ENCODE assay signal across 9 mouse cellular contexts in the genomic region with DNA sequence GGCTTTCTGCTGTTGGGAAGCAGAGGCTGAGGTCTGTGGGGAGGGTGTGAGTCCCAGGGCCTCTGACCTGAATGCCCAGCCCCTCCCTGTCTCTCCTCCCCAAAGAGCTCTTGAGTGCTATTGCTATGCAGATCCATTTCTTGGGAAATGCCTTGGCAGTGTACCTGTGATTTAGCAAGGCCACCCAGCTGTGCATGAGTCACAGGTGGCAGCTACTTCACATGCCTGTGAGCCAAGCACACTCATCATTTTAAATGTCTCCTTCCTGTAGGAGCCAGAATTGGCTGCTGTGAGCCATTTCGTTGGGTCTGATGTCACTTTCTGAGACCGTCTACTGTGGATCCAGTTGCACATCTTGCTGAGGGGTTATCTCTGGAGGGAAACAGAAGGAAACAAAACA.
DNase-seq lines count a peak whose midpoint lies in the region; ATAC-seq lines count a peak whose summit lies in the region.
"Had no signal": no experiment of that assay in that cellular context is flagged by ENCODE, and none has a peak within 500 bp of the region (broad histone marks: within the 10 kb centered on the region; RNA-seq: fewer than 3 reads in every experiment).

No protein-coding gene starts in this region.

- 0 out of 2 replicates have a peak, but pooled peaks cover 4% of the 10 kb centered on the region for H3K4me1 ChIP-seq in stomach, embryonic 15.5 days
- H3K4me1 ChIP-seq: neural tube, embryonic 12.5 days had no signal

- intact Hi-C loops in heart, postnatal 14 days (cut with DNase I) = loop anchor here (10.0 kb wide), 1 partner anchor 159 kb away; no protein-coding TSS in a partner anchor

- H3K36me3 ChIP-seq in stomach, embryonic 15.5 days = no peaks in the 10 kb centered on the region
- H3K36me3 ChIP-seq: neural tube, embryonic 12.5 days had no signal

- no peaks in the 10 kb centered on the region for H3K27me3 ChIP-seq in stomach, embryonic 15.5 days (replicated peaks)
- H3K27me3 ChIP-seq: neural tube, embryonic 12.5 days had no signal

- no peak overlapping the region for H3K27ac ChIP-seq in stomach, embryonic 15.5 days
- H3K27ac ChIP-seq: neural tube, embryonic 12.5 days had no signal

- no peak overlapping the region for H3K9ac ChIP-seq in stomach, embryonic 15.5 days
- H3K9ac ChIP-seq: neural tube, embryonic 12.5 days had no signal

- 31% methylated on average over 2 of the region's 2 CpGs for WGBS in stomach, embryonic 15.5 days

- no peak overlapping the region for H3K4me2 ChIP-seq in stomach, embryonic 15.5 days
- H3K4me2 ChIP-seq: neural tube, embryonic 12.5 days had no signal

- ATAC-seq in stomach, embryonic 15.5 days (ENCODE audit: insufficient read depth, low FRiP score, low read depth) = 0 out of 2 replicates have a peak, but pooled peaks have one; percentile 27
- no peak for ATAC-seq in granulocyte monocyte progenitor cell, adult 5-6 weeks (replicated peaks; ENCODE audit: poor library complexity, severe bottlenecking)
- ATAC-seq in inflammation-experienced regulatory T-cells, adult 6 months = no peak

- H3K4me3 ChIP-seq in stomach, embryonic 15.5 days (replicated peaks) = no peak overlapping the region
- H3K4me3 ChIP-seq: neural tube, embryonic 12.5 days had no signal

- H3K9me3 ChIP-seq in stomach, embryonic 15.5 days = no peaks in the 10 kb centered on the region
- H3K9me3 ChIP-seq: neural tube, embryonic 12.5 days had no signal

- peak; percentile 18 for DNase-seq in ovary, adult 18-20 months (ENCODE audit: low spot score)
- DNase-seq in ovary, postnatal 10 days (ENCODE audit: low spot score) = no peak
- DNase-seq in adrenal gland, postnatal 10 days = peak; percentile 69
- peak; percentile 35 to 40 for DNase-seq in heart, postnatal 14 days
- DNase-seq: thymus, postnatal 14 days had no signal
